Mouse (Mus musculus) cerebellum, adult 2 months (tissue): Measurements from ENCODE around the gene Acsm3.
"Not testable (repeated sequence)": the region's sequence is repeated elsewhere in the genome, so short reads cannot be mapped to it uniquely, and the experiment has no call there.

ENCODE experiments used
- CTCF ChIP-seq: fragments of 200-500 bp; IDR thresholded peaks from 2 replicates; pipeline ENCODE4 v1.5.1; 2011; ENCODE audit warnings: low read depth, mild to moderate bottlenecking, control low read depth, low read length, moderate library complexity, borderline replicate concordance; ENCODE audit not compliant: insufficient read depth
- POLR2A ChIP-seq: fragments of 200-500 bp; IDR thresholded peaks from 2 replicates; pipeline ENCODE4 v1.6.1; 2011; ENCODE audit warnings: low read length, control low read depth, borderline replicate concordance; ENCODE audit not compliant: insufficient read depth

- TF ChIP-seq CTCF, POLR2A: not testable (repeated sequence)
Measured at GRCm38 (mm10) chr7:119739798-119740468, 20.8 kb upstream of the Acsm3 start.
